Mouse (Mus musculus): ENCODE data around the gene Phlda2. TPM values are rescaled to one million over a fixed set of nuclear protein-coding genes. Genes with fewer than 3 reads are reported as not detected.
"Not testable (repeated sequence)": the region's sequence is repeated elsewhere in the genome, so short reads cannot be mapped to it uniquely, and the experiment has no call there.

Gene Phlda2
- polyA plus RNA-seq, 1 experiment from 2014 or later: 9.6 TPM

DNA sequence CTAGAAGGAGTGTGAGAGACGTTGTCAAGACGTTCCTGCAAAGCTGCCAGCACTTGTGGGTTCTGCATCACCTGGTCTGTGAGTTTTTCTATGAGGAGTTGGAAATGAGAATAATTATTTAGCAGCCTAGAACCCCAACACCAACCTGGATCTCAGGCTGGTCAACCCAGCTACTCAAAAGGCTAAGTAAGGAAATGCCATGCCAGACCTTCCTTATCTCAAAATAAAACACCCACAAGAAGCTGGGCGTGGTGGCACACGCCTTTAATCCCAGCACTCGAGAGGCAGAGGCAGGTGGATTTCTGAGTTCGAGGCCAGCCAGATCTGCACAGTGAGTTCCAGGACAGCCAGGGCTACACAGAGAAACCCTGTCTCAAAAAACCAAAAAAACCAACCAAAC is 35.3 kb upstream of the Phlda2 start:
- H3K4me1 ChIP-seq (ENCODE audit: control insufficient read depth, insufficient read depth, low read length); H3K9me3 ChIP-seq (ENCODE audit: control insufficient read depth, low read length); H3K27ac ChIP-seq (replicated peaks; ENCODE audit: low read depth, low read length); DNase-seq (ENCODE audit: low spot score); H3K4me2 ChIP-seq (ENCODE audit: low read depth, severe bottlenecking); ATAC-seq (ENCODE audit: insufficient number of reproducible peaks, low FRiP score, low TSS enrichment, low read depth); H3K27me3 ChIP-seq (ENCODE audit: control insufficient read depth, insufficient read depth, low read length); H3K9ac ChIP-seq (ENCODE audit: low read length); H3K4me3 ChIP-seq (ENCODE audit: low read depth, low read length): not testable (repeated sequence)
- WGBS: 93% methylated on average over 6 of the region's 6 CpGs
- peaks cover 19% of the 10 kb centered on the region; the same call in 1 of the 2 replicates for H3K36me3 ChIP-seq (ENCODE audit: control insufficient read depth, insufficient read depth, low read length)

- Histone ChIP-seq H3K27me3 (ENCODE audit: control insufficient read depth, insufficient read depth, low read length) (no peaks in the 10 kb centered on the region), H3K9me3 (ENCODE audit: control insufficient read depth, low read length) (no peaks in the 10 kb centered on the region), H3K4me3 (ENCODE audit: low read depth, low read length) (no peak overlapping the region), H3K27ac (replicated peaks; ENCODE audit: low read depth, low read length) (no peak overlapping the region), H3K4me2 (ENCODE audit: low read depth, severe bottlenecking) (no peak overlapping the region), H3K4me1 (ENCODE audit: control insufficient read depth, insufficient read depth, low read length) (no peaks in the 10 kb centered on the region), H3K36me3 (ENCODE audit: control insufficient read depth, insufficient read depth, low read length) (peaks cover 27% of the 10 kb centered on the region; the same call in 1 of the 2 replicates), H3K9ac (ENCODE audit: low read length) (no peak overlapping the region)
- WGBS: 91% methylated on average over 3 of the region's 3 CpGs
- DNase-seq (ENCODE audit: low spot score) (no peak), ATAC-seq (ENCODE audit: insufficient number of reproducible peaks, low FRiP score, low TSS enrichment, low read depth) (no peak)
These were observed 33.3 kb upstream of the Phlda2 start for GRCm38 (mm10) chr7:143536251-143536650.

GRCm38 (mm10) chr7:143533284-143533683 is 30.3 kb upstream of the Phlda2 start:
- DNase-seq (ENCODE audit: low spot score): no peak
- Histone ChIP-seq H3K36me3 (ENCODE audit: control insufficient read depth, insufficient read depth, low read length) (peaks cover 33% of the 10 kb centered on the region), H3K4me2 (ENCODE audit: low read depth, severe bottlenecking) (no peak overlapping the region), H3K4me3 (ENCODE audit: low read depth, low read length) (no peak overlapping the region), H3K4me1 (ENCODE audit: control insufficient read depth, insufficient read depth, low read length) (no peaks in the 10 kb centered on the region), H3K27me3 (ENCODE audit: control insufficient read depth, insufficient read depth, low read length) (no peaks in the 10 kb centered on the region), H3K9me3 (ENCODE audit: control insufficient read depth, low read length) (no peaks in the 10 kb centered on the region), H3K27ac (replicated peaks; ENCODE audit: low read depth, low read length) (no peak overlapping the region), H3K9ac (ENCODE audit: low read length) (no peak overlapping the region)
- no peak for ATAC-seq (ENCODE audit: insufficient number of reproducible peaks, low FRiP score, low TSS enrichment, low read depth)
- 86% methylated on average over 2 of the region's 2 CpGs for WGBS

- ATAC-seq (ENCODE audit: insufficient number of reproducible peaks, low FRiP score, low TSS enrichment, low read depth) (no peak), DNase-seq (ENCODE audit: low spot score) (no peak)
- WGBS: 94% methylated on average over 1 of the region's 1 CpGs
- peaks cover 36% of the 10 kb centered on the region for H3K36me3 ChIP-seq (ENCODE audit: control insufficient read depth, insufficient read depth, low read length)
- no peak overlapping the region for H3K4me2 ChIP-seq (ENCODE audit: low read depth, severe bottlenecking)
- no peak overlapping the region for H3K4me3 ChIP-seq (ENCODE audit: low read depth, low read length)
- H3K9ac ChIP-seq (ENCODE audit: low read length): no peak overlapping the region
- no peaks in the 10 kb centered on the region for H3K4me1 ChIP-seq (ENCODE audit: control insufficient read depth, insufficient read depth, low read length)
- H3K27ac ChIP-seq (replicated peaks; ENCODE audit: low read depth, low read length): no peak overlapping the region
- no peaks in the 10 kb centered on the region for H3K27me3 ChIP-seq (ENCODE audit: control insufficient read depth, insufficient read depth, low read length)
- no peaks in the 10 kb centered on the region for H3K9me3 ChIP-seq (ENCODE audit: control insufficient read depth, low read length)
These were observed 29.5 kb upstream of the Phlda2 start for GRCm38 (mm10) chr7:143532410-143532809.

GRCm38 (mm10) chr7:143519333-143519732 is 16.4 kb upstream of the Phlda2 start:
- Histone ChIP-seq H3K27ac (replicated peaks; ENCODE audit: low read depth, low read length) (no peak overlapping the region), H3K9ac (ENCODE audit: low read length) (no peak overlapping the region), H3K4me3 (ENCODE audit: low read depth, low read length) (no peak overlapping the region), H3K4me2 (ENCODE audit: low read depth, severe bottlenecking) (no peak overlapping the region), H3K9me3 (ENCODE audit: control insufficient read depth, low read length) (no peaks in the 10 kb centered on the region), H3K36me3 (ENCODE audit: control insufficient read depth, insufficient read depth, low read length) (peaks cover 43% of the 10 kb centered on the region), H3K27me3 (ENCODE audit: control insufficient read depth, insufficient read depth, low read length) (no peaks in the 10 kb centered on the region), H3K4me1 (ENCODE audit: control insufficient read depth, insufficient read depth, low read length) (no peaks in the 10 kb centered on the region)
- ATAC-seq (ENCODE audit: insufficient number of reproducible peaks, low FRiP score, low TSS enrichment, low read depth) (no peak), DNase-seq (ENCODE audit: low spot score) (no peak)
- WGBS: 84% methylated on average over 4 of the region's 4 CpGs

GRCm38 (mm10) chr7:143514416-143514768 is 11.4 kb upstream of the Phlda2 start:
- 96% methylated on average over 4 of the region's 4 CpGs for WGBS
- Histone ChIP-seq H3K27ac (replicated peaks; ENCODE audit: low read depth, low read length) (no peak overlapping the region), H3K4me2 (ENCODE audit: low read depth, severe bottlenecking) (no peak overlapping the region), H3K27me3 (ENCODE audit: control insufficient read depth, insufficient read depth, low read length) (no peaks in the 10 kb centered on the region), H3K36me3 (ENCODE audit: control insufficient read depth, insufficient read depth, low read length) (peaks cover 27% of the 10 kb centered on the region), H3K9me3 (ENCODE audit: control insufficient read depth, low read length) (no peaks in the 10 kb centered on the region), H3K9ac (ENCODE audit: low read length) (no peak overlapping the region), H3K4me3 (ENCODE audit: low read depth, low read length) (no peak overlapping the region), H3K4me1 (ENCODE audit: control insufficient read depth, insufficient read depth, low read length) (no peaks in the 10 kb centered on the region)
- ATAC-seq (ENCODE audit: insufficient number of reproducible peaks, low FRiP score, low TSS enrichment, low read depth): no peak
- no peak for DNase-seq (ENCODE audit: low spot score)

DNA sequence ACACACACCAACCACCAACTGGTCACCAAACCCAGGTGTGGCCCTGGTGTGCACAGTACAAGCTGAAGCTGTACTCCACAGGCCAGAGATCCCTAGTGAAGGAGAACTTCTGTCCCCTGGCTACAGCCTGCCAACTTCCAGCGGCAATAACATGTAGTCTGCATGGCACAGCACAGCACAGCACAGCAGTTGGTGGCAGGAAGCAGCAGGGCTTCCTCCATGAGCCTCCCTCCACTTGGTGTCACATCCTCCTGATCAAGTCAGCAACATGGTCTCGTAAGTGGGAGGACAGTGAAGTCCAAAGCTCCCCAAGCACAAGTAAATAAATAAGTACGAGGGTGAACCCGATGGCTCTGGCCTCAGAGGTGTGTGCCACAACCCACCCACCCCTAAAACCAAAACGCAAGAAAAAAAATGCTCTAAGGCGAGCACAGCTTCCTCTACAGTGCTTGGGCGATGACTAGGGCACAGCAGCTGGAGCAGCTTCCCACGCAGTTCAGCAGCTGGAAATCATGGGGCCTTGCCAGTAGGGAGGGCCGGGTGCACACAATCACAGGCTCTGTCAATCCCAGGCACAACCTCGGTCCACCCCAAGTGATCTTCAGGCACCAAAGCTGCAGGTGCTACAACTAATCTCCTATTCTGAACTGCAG is 10.9 kb upstream of the Phlda2 start:
- WGBS: 88% methylated on average over 10 of the region's 10 CpGs
- H3K9ac ChIP-seq (ENCODE audit: low read length): no peak overlapping the region
- H3K36me3 ChIP-seq (ENCODE audit: control insufficient read depth, insufficient read depth, low read length): peaks cover 25% of the 10 kb centered on the region
- DNase-seq (ENCODE audit: low spot score) (no peak), ATAC-seq (ENCODE audit: insufficient number of reproducible peaks, low FRiP score, low TSS enrichment, low read depth) (no peak)
- no peak overlapping the region for H3K27ac ChIP-seq (replicated peaks; ENCODE audit: low read depth, low read length)
- H3K4me3 ChIP-seq (ENCODE audit: low read depth, low read length): no peak overlapping the region
- H3K4me2 ChIP-seq (ENCODE audit: low read depth, severe bottlenecking): no peak overlapping the region
- no peaks in the 10 kb centered on the region for H3K27me3 ChIP-seq (ENCODE audit: control insufficient read depth, insufficient read depth, low read length)
- H3K4me1 ChIP-seq (ENCODE audit: control insufficient read depth, insufficient read depth, low read length): no peaks in the 10 kb centered on the region
- H3K9me3 ChIP-seq (ENCODE audit: control insufficient read depth, low read length): no peaks in the 10 kb centered on the region

GRCm38 (mm10) chr7:143511335-143511712 is 8.4 kb upstream of the Phlda2 start:
- no peaks in the 10 kb centered on the region for H3K9me3 ChIP-seq (ENCODE audit: control insufficient read depth, low read length)
- H3K36me3 ChIP-seq (ENCODE audit: control insufficient read depth, insufficient read depth, low read length): peaks cover 17% of the 10 kb centered on the region
- no peak overlapping the region for H3K4me2 ChIP-seq (ENCODE audit: low read depth, severe bottlenecking)
- no peak overlapping the region for H3K4me3 ChIP-seq (ENCODE audit: low read depth, low read length)
- no peaks in the 10 kb centered on the region for H3K4me1 ChIP-seq (ENCODE audit: control insufficient read depth, insufficient read depth, low read length)
- H3K9ac ChIP-seq (ENCODE audit: low read length): no peak overlapping the region
- no peak overlapping the region for H3K27ac ChIP-seq (replicated peaks; ENCODE audit: low read depth, low read length)
- DNase-seq (ENCODE audit: low spot score): no peak
- H3K27me3 ChIP-seq (ENCODE audit: control insufficient read depth, insufficient read depth, low read length): no peaks in the 10 kb centered on the region
- ATAC-seq (ENCODE audit: insufficient number of reproducible peaks, low FRiP score, low TSS enrichment, low read depth): no peak

Measured in limb, embryonic 11.5 days (tissue).